Mouse (Mus musculus): ENCODE results near the gene Cbx2. TPM values are rescaled to one million over a fixed set of nuclear protein-coding genes. Genes with fewer than 3 reads are reported as not detected.

Cbx2 gene
- polyA plus RNA-seq, 2 experiments: 29.1 to 35.7 TPM

DNA sequence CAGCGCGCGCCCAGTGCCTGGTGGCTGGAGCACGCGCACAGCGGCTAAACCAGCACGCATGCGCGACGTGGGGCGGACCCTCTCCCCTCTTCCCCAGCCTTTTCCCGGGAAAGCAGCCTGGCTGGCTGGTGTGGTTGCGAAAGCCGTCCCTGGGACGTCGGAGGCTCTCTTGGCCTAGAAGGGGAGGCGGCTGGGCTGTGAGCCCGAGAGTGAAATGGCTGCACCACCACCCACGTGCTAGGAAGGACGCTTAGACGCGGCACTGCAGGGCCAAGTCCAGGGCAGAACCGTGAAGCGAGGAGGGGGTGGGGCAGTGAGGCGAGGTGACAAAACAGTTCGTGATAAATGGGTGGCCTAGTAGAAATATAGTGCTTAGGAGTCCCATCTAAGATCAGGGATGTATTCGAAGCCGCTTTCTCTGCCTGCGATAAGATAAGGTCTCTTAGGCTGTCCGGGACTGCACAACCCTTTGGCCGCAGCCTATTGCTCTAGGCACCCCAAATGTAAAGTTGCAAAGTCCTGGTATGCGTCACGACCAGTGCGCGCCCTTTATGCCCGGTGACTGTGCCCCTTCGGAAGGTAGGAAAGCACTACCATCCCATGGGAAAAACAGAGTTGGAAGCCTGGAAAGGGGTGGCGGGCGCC lies 24.0 kb downstream of the Cbx2 start:
- peak overlapping the region; percentile 8; the same call in 1 of the 2 replicates for H3K27ac ChIP-seq (replicated peaks; ENCODE audit: low read depth, low read length)
- H3K27me3 ChIP-seq (ENCODE audit: control insufficient read depth, insufficient read depth, low read length): peaks cover 81% of the 10 kb centered on the region
- H3K9ac ChIP-seq (ENCODE audit: low read depth, low read length, severe bottlenecking): peak overlapping the region; percentile 36
- peak overlapping the region; percentile 65 for H3K4me2 ChIP-seq (replicated peaks; ENCODE audit: low read depth, low read length, severe bottlenecking)
- peak; percentile 10; the same call in 1 of the 2 replicates for ATAC-seq (ENCODE audit: low FRiP score, low read depth)
- H3K9me3 ChIP-seq (ENCODE audit: control insufficient read depth, low read length): no peaks in the 10 kb centered on the region
- no peak for TF ChIP-seq POLR2A (IDR thresholded peaks at IDR 0.05; ENCODE audit: borderline replicate concordance, extremely low read depth, insufficient read depth, insufficient read length)
- no peaks in the 10 kb centered on the region for H3K36me3 ChIP-seq (ENCODE audit: control insufficient read depth, insufficient read depth, low read length)
- DNase-seq (ENCODE audit: low spot score): peak; percentile 84
- H3K4me1 ChIP-seq (ENCODE audit: control insufficient read depth, insufficient read depth, low read length): peaks cover 48% of the 10 kb centered on the region
- 1% methylated on average over 39 of the region's 39 CpGs for WGBS
- peak overlapping the region; percentile 36 for H3K4me3 ChIP-seq (replicated peaks; ENCODE audit: low read length)

DNA sequence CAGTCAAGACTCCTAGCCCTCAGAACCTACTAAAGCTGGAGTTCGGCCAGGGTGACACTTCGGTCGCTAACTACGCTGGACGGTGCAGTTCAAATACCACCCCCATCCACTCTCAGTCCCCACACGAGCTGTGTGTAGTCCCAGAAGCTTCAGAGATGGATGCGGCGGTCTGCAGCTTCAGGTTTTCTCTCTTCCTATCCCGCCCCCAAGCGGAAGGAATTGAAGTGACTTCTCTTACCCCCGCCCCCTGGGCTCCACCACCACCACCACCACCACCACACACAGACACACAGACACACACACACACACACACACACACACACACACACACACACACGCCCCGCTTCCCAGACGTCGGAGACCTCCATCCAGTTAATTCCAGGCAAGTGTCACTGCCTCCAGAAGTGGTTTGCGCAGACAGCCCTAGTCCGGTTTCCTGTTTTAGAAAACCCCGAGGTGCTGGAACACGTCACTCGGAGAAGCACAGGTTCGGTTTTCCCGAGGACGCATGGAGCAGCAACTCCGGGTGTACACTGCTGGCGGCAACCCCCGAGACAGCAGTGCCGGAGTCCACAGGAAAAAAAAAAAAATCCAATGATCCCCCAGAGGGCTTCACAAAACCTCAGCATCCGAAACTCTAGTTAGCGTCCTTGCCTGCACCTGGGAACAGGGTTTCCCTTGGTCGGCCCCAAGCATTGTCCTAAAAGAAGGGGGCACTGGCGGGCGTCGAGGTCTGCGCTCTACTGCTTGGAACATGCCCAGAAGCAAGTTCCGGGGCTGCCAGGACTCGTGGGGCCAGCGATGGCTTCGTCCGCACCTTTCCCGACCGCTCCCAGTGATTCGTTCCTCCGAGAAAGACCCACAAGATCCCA lies 24.7 kb downstream of the Cbx2 start:
- Histone ChIP-seq H3K27me3 (ENCODE audit: control insufficient read depth, insufficient read depth, low read length) (peaks cover 87% of the 10 kb centered on the region), H3K36me3 (ENCODE audit: control insufficient read depth, insufficient read depth, low read length) (no peaks in the 10 kb centered on the region), H3K9me3 (ENCODE audit: control insufficient read depth, low read length) (no peaks in the 10 kb centered on the region), H3K4me3 (replicated peaks; ENCODE audit: low read length) (peak overlapping the region; percentile 36), H3K4me1 (ENCODE audit: control insufficient read depth, insufficient read depth, low read length) (peaks cover 44% of the 10 kb centered on the region), H3K9ac (ENCODE audit: low read depth, low read length, severe bottlenecking) (no peak overlapping the region; the same call in 1 of the 2 replicates), H3K4me2 (replicated peaks; ENCODE audit: low read depth, low read length, severe bottlenecking) (peak overlapping the region; percentile 65), H3K27ac (replicated peaks; ENCODE audit: low read depth, low read length) (no peak overlapping the region)
- under 1% methylated on average over 43 of the region's 43 CpGs for WGBS
- ATAC-seq (ENCODE audit: low FRiP score, low read depth) (no peak), DNase-seq (ENCODE audit: low spot score) (no peak)
- no peak for TF ChIP-seq POLR2A (IDR thresholded peaks at IDR 0.05; ENCODE audit: borderline replicate concordance, extremely low read depth, insufficient read depth, insufficient read length)

DNA sequence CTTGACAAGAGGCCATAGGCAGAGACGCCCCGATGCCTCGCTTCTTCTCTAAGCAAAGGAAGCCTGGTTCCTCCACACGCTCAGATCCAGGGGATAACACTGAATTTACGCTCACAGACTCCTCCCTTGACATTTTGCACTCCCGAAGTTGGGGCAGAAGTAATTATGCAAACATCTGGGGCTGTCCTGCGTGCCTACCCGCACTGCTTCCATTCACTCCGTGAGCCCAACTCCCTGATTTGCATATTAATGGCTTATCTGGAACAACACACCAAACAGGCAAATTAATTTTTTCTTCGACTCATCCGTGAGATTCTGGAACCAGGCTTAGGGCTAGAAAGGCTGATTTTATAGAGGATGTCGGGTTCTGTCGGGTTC lies 25.4 kb downstream of the Cbx2 start:
- Histone ChIP-seq H3K4me2 (replicated peaks; ENCODE audit: low read depth, low read length, severe bottlenecking) (peak overlapping the region; percentile 65), H3K9ac (ENCODE audit: low read depth, low read length, severe bottlenecking) (no peak overlapping the region), H3K27me3 (ENCODE audit: control insufficient read depth, insufficient read depth, low read length) (peaks cover 89% of the 10 kb centered on the region), H3K4me3 (replicated peaks; ENCODE audit: low read length) (peak overlapping the region; percentile 14), H3K27ac (replicated peaks; ENCODE audit: low read depth, low read length) (no peak overlapping the region), H3K4me1 (ENCODE audit: control insufficient read depth, insufficient read depth, low read length) (peaks cover 44% of the 10 kb centered on the region), H3K9me3 (ENCODE audit: control insufficient read depth, low read length) (no peaks in the 10 kb centered on the region), H3K36me3 (ENCODE audit: control insufficient read depth, insufficient read depth, low read length) (no peaks in the 10 kb centered on the region)
- DNase-seq (ENCODE audit: low spot score): no peak
- no peak for ATAC-seq (ENCODE audit: low FRiP score, low read depth)
- TF ChIP-seq POLR2A (IDR thresholded peaks at IDR 0.05; ENCODE audit: borderline replicate concordance, extremely low read depth, insufficient read depth, insufficient read length): no peak
- 1% methylated on average over 13 of the region's 13 CpGs for WGBS

DNA sequence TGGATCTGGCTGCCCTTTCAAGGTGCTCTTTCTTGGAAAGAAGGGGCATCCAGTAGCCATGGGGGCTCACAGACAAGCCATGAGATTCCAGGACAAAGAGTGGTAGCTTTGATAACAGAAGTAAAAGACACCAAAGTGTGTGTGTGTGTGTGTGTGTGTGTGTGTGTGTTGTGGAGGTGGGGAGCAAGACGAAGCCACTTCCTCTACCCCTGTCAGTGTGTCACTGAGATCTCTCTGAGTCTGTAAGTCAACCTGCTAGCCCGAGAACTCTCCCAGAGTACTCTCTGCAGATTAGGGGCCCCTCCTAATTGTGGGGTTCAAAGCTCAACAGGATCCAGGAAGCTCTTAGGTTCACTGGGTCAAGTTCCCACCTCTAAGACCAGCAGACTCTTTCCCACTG lies 27.6 kb downstream of the Cbx2 start:
- Histone ChIP-seq H3K27ac (replicated peaks; ENCODE audit: low read depth, low read length) (no peak overlapping the region), H3K4me2 (replicated peaks; ENCODE audit: low read depth, low read length, severe bottlenecking) (no peak overlapping the region), H3K9ac (ENCODE audit: low read depth, low read length, severe bottlenecking) (no peak overlapping the region), H3K27me3 (ENCODE audit: control insufficient read depth, insufficient read depth, low read length) (peaks cover 91% of the 10 kb centered on the region), H3K36me3 (ENCODE audit: control insufficient read depth, insufficient read depth, low read length) (no peaks in the 10 kb centered on the region), H3K9me3 (ENCODE audit: control insufficient read depth, low read length) (no peaks in the 10 kb centered on the region), H3K4me3 (replicated peaks; ENCODE audit: low read length) (no peak overlapping the region), H3K4me1 (ENCODE audit: control insufficient read depth, insufficient read depth, low read length) (peaks cover 35% of the 10 kb centered on the region)
- DNase-seq (ENCODE audit: low spot score): no peak
- WGBS: 5% methylated on average over 2 of the region's 2 CpGs
- no peak for ATAC-seq (ENCODE audit: low FRiP score, low read depth)
- TF ChIP-seq POLR2A (IDR thresholded peaks at IDR 0.05; ENCODE audit: borderline replicate concordance, extremely low read depth, insufficient read depth, insufficient read length): no peak

DNA sequence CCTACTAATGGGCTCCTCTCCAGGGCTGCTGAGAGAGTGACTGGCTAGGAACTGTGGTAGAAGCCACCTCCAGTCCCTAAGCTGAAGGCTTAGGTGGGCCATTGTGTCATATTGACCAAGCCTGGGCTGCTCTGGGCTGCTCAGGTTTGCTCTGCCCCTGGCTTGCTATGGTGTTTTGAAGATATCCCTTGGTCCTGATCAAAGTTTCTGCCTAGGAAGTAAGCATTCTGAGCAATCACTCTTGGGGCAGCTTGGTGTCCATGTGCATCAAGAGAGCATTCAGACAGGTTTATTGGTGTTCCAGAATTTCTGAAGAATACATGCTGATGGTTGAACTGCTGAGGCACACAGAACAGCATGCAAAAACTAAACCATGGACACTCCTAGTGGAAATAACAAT lies 28.7 kb downstream of the Cbx2 start:
- ATAC-seq (ENCODE audit: low FRiP score, low read depth) (no peak), DNase-seq (ENCODE audit: low spot score) (no peak)
- H3K4me3 ChIP-seq (replicated peaks; ENCODE audit: low read length): no peak overlapping the region
- peaks cover 37% of the 10 kb centered on the region for H3K4me1 ChIP-seq (ENCODE audit: control insufficient read depth, insufficient read depth, low read length)
- no peaks in the 10 kb centered on the region for H3K9me3 ChIP-seq (ENCODE audit: control insufficient read depth, low read length)
- TF ChIP-seq POLR2A (IDR thresholded peaks at IDR 0.05; ENCODE audit: borderline replicate concordance, extremely low read depth, insufficient read depth, insufficient read length): no peak
- no peak overlapping the region for H3K27ac ChIP-seq (replicated peaks; ENCODE audit: low read depth, low read length)
- no peak overlapping the region for H3K9ac ChIP-seq (ENCODE audit: low read depth, low read length, severe bottlenecking)
- H3K27me3 ChIP-seq (ENCODE audit: control insufficient read depth, insufficient read depth, low read length): peaks cover 91% of the 10 kb centered on the region
- H3K4me2 ChIP-seq (replicated peaks; ENCODE audit: low read depth, low read length, severe bottlenecking): no peak overlapping the region
- no peaks in the 10 kb centered on the region for H3K36me3 ChIP-seq (ENCODE audit: control insufficient read depth, insufficient read depth, low read length)

Data from limb, embryonic 14.5 days (tissue).